Mouse (Mus musculus): Measurements from ENCODE around the gene Car3.

- TF ChIP-seq CTCF (IDR thresholded peaks at IDR 0.05; ENCODE audit: extremely low read depth, insufficient read depth, low read length) (no peak), POLR2A (IDR thresholded peaks at IDR 0.05; ENCODE audit: extremely low read depth, insufficient read depth, low read length) (no peak)
Measured at GRCm38 (mm10) chr3:14831219-14831835, 32.0 kb upstream of the Car3 start.

Data from cortical plate, adult 2 months (tissue).